Mouse (Mus musculus) hindbrain, embryonic 14.5 days (tissue): ENCODE measurements around the gene Tigar. TPM values are rescaled to one million over a fixed set of nuclear protein-coding genes. Genes with fewer than 3 reads are reported as not detected.

Experiments used
- ATAC-seq: fragments of 200-750 bp; cut with Nextera tagmentation; 2 replicates; pipeline ENCODE4 v1.8.0; 2017; ENCODE audit warnings: moderate number of reproducible peaks, mild to moderate bottlenecking, moderate TSS enrichment, moderate library complexity; ENCODE audit not compliant: low FRiP score
- DNase-seq: peaks from one replicate; pipeline ENCODE4 v3.0.0-alpha.2; 2015; ENCODE audit warnings: low spot score
- H3K27ac ChIP-seq: fragments of 300-500 bp; sonication (generic); 2 replicates; pipeline ENCODE4 v1.5.1; 2014; ENCODE audit warnings: mild to moderate bottlenecking, moderate library complexity
- H3K27me3 ChIP-seq: fragments of 300-500 bp; sonication (generic); 2 replicates; pipeline ENCODE4 v1.6.1; 2014; ENCODE audit warnings: mild to moderate bottlenecking, low read length, mixed read lengths; ENCODE audit not compliant: control insufficient read depth, insufficient read depth
- H3K36me3 ChIP-seq: fragments of 300-500 bp; sonication (generic); replicated peaks from 2 replicates; pipeline ENCODE4 v1.6.1; 2014; ENCODE audit not compliant: control insufficient read depth, insufficient read depth
- H3K4me1 ChIP-seq: fragments of 300-500 bp; sonication (generic); replicated peaks from 2 replicates; pipeline ENCODE4 v1.6.1; 2014; ENCODE audit warnings: antibody characterized with exemption, low read length, mixed read lengths; ENCODE audit not compliant: control insufficient read depth, insufficient read depth
- H3K4me2 ChIP-seq: fragments of 300-500 bp; sonication (generic); replicated peaks from 2 replicates; pipeline ENCODE4 v1.6.1; 2014; ENCODE audit warnings: mild to moderate bottlenecking, moderate library complexity
- H3K4me3 ChIP-seq: fragments of 300-500 bp; sonication (generic); replicated peaks from 2 replicates; pipeline ENCODE4 v1.5.1; 2014; ENCODE audit warnings: mild to moderate bottlenecking, low read length
- H3K9ac ChIP-seq: fragments of 300-500 bp; sonication (generic); 2 replicates; pipeline ENCODE4 v1.6.1; 2014
- H3K9me3 ChIP-seq: fragments of 300-500 bp; sonication (generic); 2 replicates; pipeline ENCODE4 v1.6.1; 2016; ENCODE audit warnings: low read length; ENCODE audit not compliant: control insufficient read depth
- WGBS: fragments of 180-500 bp; shearing (Covaris S2); extraction: QIAGEN DNeasy Blood & Tissue Kit; methylation state at CpG from one replicate; pipeline ENCODE4 v1.1.7; 2014; 5-methylcytosine and 5-hydroxymethylcytosine counted together
- polyA plus RNA-seq: library from polyadenylated mRNA; unstranded; fragments of >200 nt; fragmentation: Nextera tagmentation; extraction: Ambion mirVana; gene quantifications from 2 replicates; pipeline ENCODE4 v1.2.1, GENCODE M21; 2014

Gene Tigar
- polyA plus RNA-seq, 1 experiment from 2014 or later = 6.5 TPM

DNA sequence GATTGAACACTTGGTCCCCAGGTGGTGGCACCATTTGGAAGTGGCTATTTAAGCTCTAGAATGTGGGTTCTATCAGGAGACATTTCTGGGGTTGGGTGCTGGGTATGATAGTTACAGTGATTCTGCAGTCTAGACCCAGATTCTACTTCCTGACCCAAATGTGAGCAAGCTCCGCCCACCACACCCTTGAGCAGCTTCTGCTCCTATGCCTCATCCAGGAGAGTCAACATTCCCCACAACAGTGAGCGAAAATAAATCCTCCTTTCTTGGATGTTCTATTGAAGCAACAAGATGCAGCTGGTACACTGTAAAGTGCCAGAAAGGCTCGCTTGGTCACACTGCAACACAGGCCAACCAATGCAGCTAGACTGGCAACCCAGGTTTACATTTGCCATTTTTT, 45.4 kb downstream of the Tigar start:
- no peak overlapping the region for H3K4me3 ChIP-seq
- DNase-seq = no peak
- peaks cover 5% of the 10 kb centered on the region; the same call in 1 of the 2 replicates for H3K27me3 ChIP-seq
- no peaks in the 10 kb centered on the region for H3K4me1 ChIP-seq
- H3K4me2 ChIP-seq = no peak overlapping the region
- H3K36me3 ChIP-seq = no peaks in the 10 kb centered on the region
- H3K9me3 ChIP-seq = no peaks in the 10 kb centered on the region
- 87% methylated on average over 3 of the region's 3 CpGs for WGBS
- no peak overlapping the region for H3K27ac ChIP-seq
- no peak for ATAC-seq
- no peak overlapping the region for H3K9ac ChIP-seq

DNA sequence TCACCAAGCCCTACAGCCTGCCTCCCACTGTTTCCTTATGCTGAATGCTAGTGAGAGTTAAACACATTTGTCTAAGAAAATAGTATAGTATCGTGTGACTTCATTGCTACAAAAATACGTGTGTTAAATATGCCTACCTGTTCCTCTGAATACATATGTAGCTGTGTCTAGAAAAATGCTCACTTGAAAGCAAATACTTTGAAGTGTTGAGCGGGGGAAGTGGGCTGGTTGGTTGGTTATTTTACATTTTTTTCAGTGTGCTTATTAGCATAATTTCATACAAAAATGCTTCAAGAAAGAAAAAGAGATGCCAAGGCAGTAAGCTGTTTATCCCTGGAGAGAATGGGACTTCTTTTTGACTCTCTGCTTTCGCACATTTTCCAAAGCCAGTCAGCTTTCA, 49.4 kb downstream of the Tigar start:
- peaks cover 4% of the 10 kb centered on the region; the same call in 1 of the 2 replicates for H3K27me3 ChIP-seq
- no peak overlapping the region for H3K4me2 ChIP-seq
- no peak overlapping the region for H3K9ac ChIP-seq
- WGBS = 88% methylated on average over 4 of the region's 4 CpGs
- no peak for DNase-seq
- H3K9me3 ChIP-seq = no peaks in the 10 kb centered on the region
- no peak overlapping the region for H3K4me3 ChIP-seq
- H3K36me3 ChIP-seq = no peaks in the 10 kb centered on the region
- no peaks in the 10 kb centered on the region for H3K4me1 ChIP-seq
- H3K27ac ChIP-seq = no peak overlapping the region
- no peak for ATAC-seq

DNA sequence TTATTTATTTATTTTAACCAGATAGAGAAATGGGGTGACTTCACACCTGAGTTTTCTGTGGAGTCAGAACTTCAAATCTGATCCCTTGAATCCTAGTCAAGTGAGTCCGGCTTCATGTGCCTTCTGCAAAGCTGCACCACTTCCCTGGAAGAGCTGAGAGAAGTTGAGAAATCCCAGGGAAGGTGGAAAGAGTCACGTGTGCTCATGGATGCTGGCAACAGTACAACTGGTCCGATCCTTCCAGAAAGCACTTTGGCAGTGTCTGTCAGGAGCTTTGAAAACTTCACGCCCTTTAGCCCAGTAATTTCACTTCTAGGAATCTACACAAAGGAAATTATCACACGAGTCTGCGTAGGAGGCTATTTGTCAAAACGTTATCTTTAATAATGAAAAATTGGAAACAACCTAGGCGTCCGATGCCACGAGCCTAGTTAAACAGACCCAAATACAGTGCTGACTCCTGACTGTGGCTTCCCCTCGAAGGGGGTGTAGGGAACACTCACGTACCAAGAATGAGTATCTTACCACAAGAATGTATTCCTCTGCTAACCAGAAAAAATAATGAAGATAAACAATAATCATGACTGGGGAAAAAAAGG, 52.3 kb downstream of the Tigar start:
- Histone ChIP-seq H3K9ac (no peak overlapping the region), H3K27ac (no peak overlapping the region), H3K4me2 (no peak overlapping the region), H3K36me3 (no peaks in the 10 kb centered on the region), H3K4me1 (no peaks in the 10 kb centered on the region), H3K27me3 (no peaks in the 10 kb centered on the region), H3K9me3 (no peaks in the 10 kb centered on the region), H3K4me3 (no peak overlapping the region)
- 84% methylated on average over 12 of the region's 12 CpGs for WGBS
- DNase-seq (no peak), ATAC-seq (no peak)

DNA sequence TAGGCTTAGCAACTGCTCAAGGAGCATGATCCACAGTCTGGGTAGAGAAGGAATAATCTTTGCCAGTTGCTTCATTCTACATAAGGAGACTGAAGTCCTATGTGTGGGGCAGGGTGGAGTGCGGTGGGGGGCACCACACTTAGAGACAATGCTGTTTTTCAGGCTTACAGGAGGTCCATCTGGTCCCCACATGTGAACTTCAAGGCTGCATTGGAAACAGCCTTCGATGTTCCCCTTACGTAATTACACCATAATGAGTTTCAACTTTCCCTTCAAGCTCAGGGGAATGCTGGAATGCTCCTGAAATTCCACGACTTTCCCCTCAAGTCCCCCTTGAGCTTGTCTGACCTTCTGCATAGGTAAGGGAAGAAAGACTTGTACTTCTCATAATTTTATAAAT, 58.5 kb downstream of the Tigar start:
- Histone ChIP-seq H3K4me2 (no peak overlapping the region), H3K36me3 (no peaks in the 10 kb centered on the region), H3K4me3 (no peak overlapping the region), H3K27ac (no peak overlapping the region), H3K9ac (no peak overlapping the region), H3K9me3 (no peaks in the 10 kb centered on the region), H3K27me3 (no peaks in the 10 kb centered on the region), H3K4me1 (no peaks in the 10 kb centered on the region)
- WGBS = 73% methylated on average over 4 of the region's 4 CpGs
- no peak for ATAC-seq
- no peak for DNase-seq

DNA sequence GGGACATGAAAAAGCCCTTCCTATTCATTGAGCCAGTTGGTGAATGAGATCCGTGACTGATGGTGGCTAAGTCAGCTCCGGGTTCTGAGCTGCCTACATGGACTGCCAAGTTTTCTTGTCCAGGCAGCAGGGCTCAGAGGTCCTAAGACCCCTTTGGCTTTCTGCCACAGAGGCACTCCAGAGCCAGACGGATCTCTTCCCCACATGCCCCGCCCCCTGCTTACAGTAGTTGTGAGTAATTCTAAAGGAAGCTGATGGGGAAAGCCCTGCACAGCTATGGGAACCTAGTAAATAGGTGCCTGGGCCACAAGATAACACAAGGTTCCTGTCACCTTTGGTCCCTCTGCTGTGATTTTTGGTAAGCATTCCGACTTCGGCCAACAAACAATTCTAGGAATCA, 64.4 kb downstream of the Tigar start:
- WGBS = 52% methylated on average over 6 of the region's 6 CpGs
- Histone ChIP-seq H3K9ac (no peak overlapping the region), H3K9me3 (no peaks in the 10 kb centered on the region), H3K36me3 (no peaks in the 10 kb centered on the region), H3K27me3 (no peaks in the 10 kb centered on the region), H3K4me1 (no peaks in the 10 kb centered on the region), H3K4me2 (no peak overlapping the region), H3K4me3 (no peak overlapping the region), H3K27ac (no peak overlapping the region)
- DNase-seq (peak; percentile 46), ATAC-seq (no peak)

Other genes starting within 250 kb of the Tigar start
- 0.09 and 0.12 TPM in 2 replicates for gene Dyrk4, start 187.7 kb downstream of the Tigar start, polyA plus RNA-seq
- gene Rad51ap1, start 170.0 kb downstream of the Tigar start, polyA plus RNA-seq = 15.3 and 17.6 TPM in 2 replicates
- gene D6Wsu163e, start 169.6 kb downstream of the Tigar start, polyA plus RNA-seq = 32.5 and 35.4 TPM in 2 replicates
- gene Fgf6, start 94.0 kb downstream of the Tigar start, polyA plus RNA-seq = not detected in 2 replicates
- 0.11 and 0.18 TPM in 2 replicates for gene Fgf23, start 36.7 kb downstream of the Tigar start, polyA plus RNA-seq
- gene Ccnd2, start 42.6 kb upstream of the Tigar start, polyA plus RNA-seq = 163 and 239 TPM in 2 replicates